Mouse (Mus musculus) frontal cortex, postnatal 14 days (tissue): ENCODE measurements at regions not wholly inside any gene's neighbourhood (a gene's known extent, or its start where the extent isn't known, plus 50 kb on each side); places are given as distances from the start of the nearest gene placed in this dataset.
A peak's percentile ranks its signal among the peaks of the same experiment; 100 is the strongest.

Experiments
- DNase-seq, 2 experiments: peaks; one replicate each; pipeline ENCODE4 v3.0.0; 2022; ENCODE audit warnings: low spot score in 2 of 2

DNA sequence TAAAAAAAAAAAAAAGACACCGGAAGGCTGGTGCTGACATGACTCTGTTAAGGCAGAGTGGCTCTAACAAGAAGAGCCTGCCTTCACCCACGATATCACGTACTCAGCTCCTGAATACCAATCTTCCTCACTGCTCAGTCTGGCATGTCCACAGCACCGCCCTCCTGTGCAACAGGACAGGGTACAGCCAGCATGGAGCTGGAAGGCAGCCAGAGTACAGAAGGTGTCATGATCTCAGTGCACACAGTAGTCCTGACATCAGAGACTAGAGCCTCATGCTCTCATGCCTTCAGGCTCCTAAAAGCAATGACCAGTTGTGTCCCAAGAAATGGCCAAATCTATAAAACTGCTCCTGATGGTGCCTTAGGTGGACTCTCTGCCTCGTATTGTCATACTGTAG lies 229.7 kb upstream of the Zdhhc25 start:
- DNase-seq, result no peak

DNA sequence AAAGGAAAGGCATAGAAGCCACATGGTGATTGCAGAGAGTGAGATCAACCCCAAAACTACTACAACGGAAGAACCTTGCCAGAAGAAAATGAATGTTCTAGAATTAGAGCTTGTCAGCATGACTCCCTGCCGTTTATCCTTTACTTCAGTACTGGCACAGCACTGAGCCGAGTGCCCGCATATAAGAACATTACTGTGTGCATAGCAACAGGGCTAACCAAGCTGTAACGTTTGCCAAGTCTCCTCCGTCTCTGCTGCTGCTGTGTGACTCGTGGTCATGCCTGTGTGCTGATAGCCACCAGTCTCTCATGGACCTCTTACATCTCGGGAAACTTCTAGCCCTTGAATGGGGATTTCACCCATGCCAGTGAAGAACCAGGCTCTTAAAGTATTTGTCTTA lies 228.1 kb upstream of the Zdhhc25 start:
- peak in 1 of 2 experiments; percentile 8 for DNase-seq

DNA sequence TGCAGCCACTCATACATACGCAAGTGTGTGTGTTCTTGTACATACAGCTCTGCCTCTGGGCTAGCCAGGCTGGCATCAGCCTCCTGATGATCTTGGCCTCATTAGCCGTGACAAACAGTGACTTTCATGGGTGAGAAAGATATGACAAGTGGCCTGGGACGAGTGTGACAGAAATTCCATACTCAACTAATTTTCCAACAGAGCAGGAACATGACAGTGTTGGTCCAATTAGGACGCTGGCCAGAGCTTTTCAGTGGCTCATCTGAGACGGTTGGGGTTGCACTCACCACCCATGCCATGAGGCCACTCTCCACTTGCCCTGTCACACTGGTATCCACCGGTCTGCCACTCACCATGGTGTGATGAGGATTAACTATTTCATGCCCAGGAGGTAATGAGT lies 226.2 kb upstream of the Zdhhc25 start:
- DNase-seq, result no peak

- DNase-seq, result no peak
Measured at GRCm38 (mm10) chr15:88379342-88379741, 220.8 kb upstream of the Zdhhc25 start.

GRCm38 (mm10) chr15:88379951-88380623 lies 220.0 kb upstream of the Zdhhc25 start:
- DNase-seq, result no peak

DNA sequence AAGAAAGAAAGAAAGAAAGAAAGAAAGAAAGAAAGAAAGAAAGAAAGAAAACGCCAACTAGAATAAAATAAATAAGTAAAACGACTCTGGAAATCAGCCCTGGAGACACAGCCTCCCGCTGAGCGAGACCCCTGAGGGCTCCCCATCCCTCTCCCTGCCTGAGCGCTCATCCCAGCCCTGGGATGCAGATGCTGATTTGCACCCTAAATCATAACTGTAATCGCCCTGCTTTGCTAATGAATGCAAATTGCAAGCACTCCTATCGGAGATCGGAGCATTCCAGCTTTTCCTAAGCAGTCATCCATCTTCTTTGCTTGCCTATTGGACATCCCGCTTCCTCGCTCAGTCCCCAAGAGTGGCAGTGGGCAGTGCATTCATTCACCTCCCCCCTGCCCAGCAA lies 218.7 kb upstream of the Zdhhc25 start:
- no peak for DNase-seq

- no peak for DNase-seq
Measured at GRCm38 (mm10) chr15:88385943-88386342, 214.2 kb upstream of the Zdhhc25 start.

- no peak for DNase-seq
Measured at GRCm38 (mm10) chr15:88386711-88387110, 213.4 kb upstream of the Zdhhc25 start.

- no peak for DNase-seq
Measured at GRCm38 (mm10) chr15:88391822-88392221, 208.3 kb upstream of the Zdhhc25 start.

GRCm38 (mm10) chr15:88399064-88399463 lies 201.0 kb upstream of the Zdhhc25 start:
- peak in 1 of 2 experiments; percentile 12 for DNase-seq

GRCm38 (mm10) chr15:88399989-88400388 lies 200.1 kb upstream of the Zdhhc25 start:
- no peak for DNase-seq

DNA sequence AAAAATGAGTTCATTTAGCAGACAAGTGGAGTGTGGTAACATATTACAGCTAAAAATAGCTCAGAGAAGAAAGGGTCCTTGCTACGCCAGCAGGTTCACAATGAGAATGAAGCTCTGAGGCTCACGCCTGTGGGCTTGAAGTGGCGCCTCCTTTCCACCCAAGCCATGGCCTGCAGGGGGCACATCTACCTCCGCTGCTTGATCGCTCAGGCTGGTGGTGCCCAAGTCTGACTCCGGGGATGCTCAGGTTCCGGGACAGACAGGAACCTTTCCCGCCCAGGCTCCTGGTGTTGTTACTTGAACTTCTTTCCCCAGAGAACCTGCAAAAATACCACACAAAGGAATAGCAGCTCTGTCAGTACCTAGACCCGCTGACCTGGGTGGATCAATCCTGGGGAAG lies 199.3 kb upstream of the Zdhhc25 start:
- no peak for DNase-seq

GRCm38 (mm10) chr15:88408461-88409379 lies 191.4 kb upstream of the Zdhhc25 start:
- DNase-seq, result peak; percentile 39 to 48

GRCm38 (mm10) chr15:88414206-88414605 lies 185.9 kb upstream of the Zdhhc25 start:
- DNase-seq, result no peak

GRCm38 (mm10) chr15:88418881-88419280 lies 181.2 kb upstream of the Zdhhc25 start:
- no peak for DNase-seq

- no peak for DNase-seq
Measured at GRCm38 (mm10) chr15:88428441-88428840, 171.7 kb upstream of the Zdhhc25 start.

GRCm38 (mm10) chr15:88430941-88431340 lies 169.2 kb upstream of the Zdhhc25 start:
- no peak for DNase-seq

GRCm38 (mm10) chr15:88448272-88448671 lies 151.8 kb upstream of the Zdhhc25 start:
- DNase-seq, result no peak

DNA sequence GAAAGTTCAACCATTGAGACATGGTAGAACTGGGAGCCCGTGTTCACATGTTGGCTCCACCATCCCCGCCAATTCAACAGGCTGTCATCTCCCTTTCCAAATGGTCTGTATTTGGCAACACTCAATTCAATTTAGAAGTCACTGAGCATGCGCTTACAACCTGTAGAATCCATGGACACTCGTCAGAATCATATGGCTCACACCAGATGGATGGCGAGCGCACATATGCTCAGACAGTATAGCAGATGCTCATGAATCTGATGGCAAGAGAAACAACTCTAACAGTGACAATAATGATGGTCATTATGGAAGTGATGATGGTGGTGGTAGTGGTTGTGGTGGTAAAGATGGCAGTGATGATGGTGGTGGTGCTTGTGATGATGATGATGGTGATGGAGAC lies 148.9 kb upstream of the Zdhhc25 start:
- no peak for DNase-seq

DNA sequence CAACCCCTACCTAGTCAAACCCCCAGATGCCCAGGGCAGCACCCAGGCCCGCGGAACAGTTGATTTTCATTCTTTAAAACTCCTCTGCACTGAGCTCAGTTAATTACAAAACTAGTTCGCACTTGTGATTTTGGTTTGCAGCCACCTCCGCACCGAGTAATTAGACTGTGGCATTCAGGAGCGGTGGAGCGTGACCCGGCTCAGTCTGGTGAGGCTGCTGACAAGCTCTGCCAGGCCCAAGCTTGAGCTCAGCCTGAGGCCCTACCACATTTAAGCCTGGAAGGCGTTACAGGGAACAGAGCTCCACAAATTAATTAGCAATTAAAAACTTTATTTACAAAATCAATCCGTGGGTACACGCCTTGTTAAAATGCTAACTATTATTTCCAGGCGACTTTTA lies 132.0 kb upstream of the Zdhhc25 start:
- DNase-seq, result peak; percentile 18 to 23

- DNase-seq, result peak; percentile 45 to 57
Measured at GRCm38 (mm10) chr15:88468810-88469209, 131.3 kb upstream of the Zdhhc25 start.

DNA sequence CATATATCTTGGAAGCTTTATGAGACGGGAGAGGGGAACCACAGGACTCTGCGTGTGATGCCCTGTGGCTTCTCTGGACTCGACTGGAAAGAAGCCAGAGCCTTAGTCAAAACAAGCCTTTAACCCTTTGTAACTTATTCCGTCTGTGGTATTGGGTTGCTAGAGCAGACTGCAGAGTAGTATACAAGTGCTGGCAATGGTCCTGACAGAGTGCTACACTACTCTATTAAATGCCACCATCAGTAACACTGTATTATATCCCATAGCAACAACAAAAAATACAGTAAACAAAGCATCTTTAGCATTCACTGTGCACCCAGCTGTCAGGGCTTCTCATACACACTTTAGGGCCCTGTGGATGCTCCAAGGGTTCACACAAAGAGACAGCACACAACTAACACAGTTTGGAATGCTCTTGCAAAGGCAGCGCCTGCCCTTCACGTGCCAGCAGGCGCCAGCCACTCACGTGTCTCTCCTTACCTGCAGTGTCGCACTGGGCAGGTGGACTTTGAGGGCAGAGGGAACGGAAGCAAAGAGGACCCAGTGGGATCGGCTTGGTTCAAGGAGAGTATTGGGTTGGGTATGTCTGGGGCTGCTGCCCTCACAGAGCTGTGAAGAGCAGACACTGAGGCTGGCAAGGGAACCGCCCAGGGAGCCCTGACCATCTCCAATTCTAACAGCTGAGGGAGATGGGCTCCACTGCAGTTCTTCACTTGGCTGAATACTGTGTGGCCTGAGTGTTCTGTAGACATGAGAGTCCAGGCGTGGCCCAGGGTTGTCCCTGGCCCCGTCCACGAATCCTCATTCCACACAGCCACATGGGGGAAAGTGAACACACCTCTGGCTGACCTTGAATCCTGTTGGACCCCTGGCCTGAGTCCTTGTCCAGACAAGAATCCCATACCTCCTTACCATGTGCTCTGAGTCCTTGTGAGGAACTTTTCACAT lies 130.3 kb upstream of the Zdhhc25 start:
- DNase-seq, result no peak
